Mouse (Mus musculus): Measurements from ENCODE around the gene Vcan.

DNA sequence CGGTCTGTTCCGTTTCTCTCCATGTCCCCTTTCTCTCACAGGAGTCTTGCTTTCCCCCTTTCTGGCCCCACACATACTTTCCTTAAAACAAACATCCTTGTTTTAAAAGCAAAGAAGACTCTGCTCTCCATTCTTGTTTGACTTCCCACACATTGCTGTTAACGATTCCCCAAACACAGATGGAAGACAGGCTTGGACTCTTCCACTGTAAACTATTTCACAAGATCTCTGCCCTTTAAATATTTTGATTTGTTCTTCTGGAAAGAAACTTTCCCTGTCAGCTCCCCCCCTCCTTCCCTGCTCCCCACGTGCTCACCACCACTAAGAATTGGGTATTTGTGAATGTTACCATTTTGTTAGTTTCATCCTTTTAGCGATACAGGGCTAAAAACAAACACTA, 49.2 kb upstream of the Vcan start:
- TF ChIP-seq POLR2A (IDR thresholded peaks at IDR 0.05; ENCODE audit: low read depth, low read length) (no peak), CTCF (IDR thresholded peaks at IDR 0.05; ENCODE audit: borderline replicate concordance, insufficient read depth, low read length) (no peak)

All from embryonic fibroblast, embryonic 13.5 days (primary cell).